8 mouse cellular contexts compared by ENCODE assay signal in the genomic region with DNA sequence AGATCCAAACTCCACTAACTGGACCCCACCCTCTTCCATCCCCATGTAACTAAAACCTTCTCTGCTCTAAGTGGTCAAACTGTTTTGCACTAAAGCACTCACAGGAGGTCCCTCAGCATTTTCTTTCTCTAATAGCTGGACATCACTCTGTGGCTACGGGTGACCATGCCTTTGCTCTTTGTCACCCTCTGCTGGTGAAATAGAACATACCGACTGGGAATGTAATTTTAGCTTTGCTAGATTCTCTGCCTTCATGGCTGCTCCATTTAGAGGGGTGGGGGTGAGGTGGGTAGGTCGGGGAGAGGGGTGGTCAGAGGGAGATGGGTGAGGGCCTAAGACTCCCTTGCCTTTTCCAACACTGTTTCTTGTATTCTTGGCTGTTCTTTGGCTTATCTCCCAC. TPM values are rescaled to one million over a fixed set of nuclear protein-coding genes. Genes with fewer than 3 reads are reported as not detected.
DNase-seq lines count a peak whose midpoint lies in the region; ATAC-seq and TF ChIP-seq lines count a peak whose summit lies in the region.

No protein-coding gene starts in this region.

- no peak for TF ChIP-seq POLR2A in spleen, adult 2 months (IDR thresholded peaks at IDR 0.05; ENCODE audit: low read depth, low read length)
- TF ChIP-seq POLR2A in cortical plate, adult 2 months (IDR thresholded peaks at IDR 0.05; ENCODE audit: extremely low read depth, insufficient read depth, low read length): no peak

- H3K36me3 ChIP-seq in spleen, adult 2 months (ENCODE audit: control insufficient read depth, insufficient read depth, low read length): peaks cover 13% of the 10 kb centered on the region
- H3K36me3 ChIP-seq in liver, postnatal 0 days (replicated peaks; ENCODE audit: insufficient read depth, low read length): peaks cover 23% of the 10 kb centered on the region

- no peak overlapping the region for H3K4me3 ChIP-seq in spleen, adult 2 months (ENCODE audit: extremely low read depth, insufficient read depth, insufficient read length)
- H3K4me3 ChIP-seq in cortical plate, adult 2 months (ENCODE audit: insufficient read depth, low read length): no peak overlapping the region
- no peak overlapping the region for H3K4me3 ChIP-seq in liver, postnatal 0 days (ENCODE audit: low read depth, low read length)

- H3K27me3 ChIP-seq in spleen, adult 2 months (ENCODE audit: control insufficient read depth, insufficient read depth, low read length): no peaks in the 10 kb centered on the region
- H3K27me3 ChIP-seq in liver, postnatal 0 days (ENCODE audit: insufficient read depth, low read length): no peaks in the 10 kb centered on the region

- peak; percentile 38 to 81 for DNase-seq in heart, adult 18-20 months
- no peak for DNase-seq in heart, postnatal 25 days (ENCODE audit: low spot score)
- no peak for DNase-seq in spleen, adult 2 months (ENCODE audit: low read depth in 1 of 2, low spot score in 2 of 2)
- no peak for DNase-seq in spleen, adult 12 weeks (ENCODE audit: low spot score)
- DNase-seq in liver, postnatal 0 days: peak; percentile 40
- DNase-seq in thymus, postnatal 0 days (ENCODE audit: low spot score): no peak
- DNase-seq in right cerebral cortex, postnatal 10 days (ENCODE audit: low spot score in 2 of 2): no peak

- H3K27ac ChIP-seq in spleen, adult 2 months (ENCODE audit: insufficient read depth, low read length): no peak overlapping the region
- no peak overlapping the region for H3K27ac ChIP-seq in cortical plate, adult 2 months (ENCODE audit: insufficient read depth, low read length)
- no peak overlapping the region for H3K27ac ChIP-seq in liver, postnatal 0 days (ENCODE audit: low read depth)

- no peak for ATAC-seq in liver, postnatal 0 days

- H3K9ac ChIP-seq in liver, postnatal 0 days (replicated peaks): no peak overlapping the region

- WGBS in spleen, adult 2 months: under 1% methylated on average over 3 of the region's 3 CpGs
- 4% methylated on average over 3 of the region's 3 CpGs for WGBS in liver, postnatal 0 days (ENCODE audit: insufficient replicate concordance)

- peaks cover 3% of the 10 kb centered on the region; the same call in 1 of the 2 replicates for H3K4me1 ChIP-seq in spleen, adult 2 months (ENCODE audit: control insufficient read depth, insufficient read depth, insufficient read length)
- H3K4me1 ChIP-seq in cortical plate, adult 2 months (ENCODE audit: control insufficient read depth, insufficient read depth, low read length): peaks cover under 1% of the 10 kb centered on the region; the same call in 1 of the 2 replicates
- peaks cover 11% of the 10 kb centered on the region for H3K4me1 ChIP-seq in liver, postnatal 0 days (ENCODE audit: insufficient read depth)

- no peak for TF ChIP-seq EP300 in liver, postnatal 0 days (IDR thresholded peaks at IDR 0.05; ENCODE audit: low read depth)

- H3K9me3 ChIP-seq in liver, postnatal 0 days (ENCODE audit: low read length): no peaks in the 10 kb centered on the region

- peak; percentile 21; the same call in 1 of the 2 replicates for TF ChIP-seq CTCF in spleen, adult 2 months (IDR thresholded peaks at IDR 0.05; ENCODE audit: extremely low read depth, insufficient read depth, insufficient read length, insufficient replicate concordance)
- TF ChIP-seq CTCF in cortical plate, adult 2 months (IDR thresholded peaks at IDR 0.05; ENCODE audit: extremely low read depth, insufficient read depth, low read length): peak; percentile 69
- TF ChIP-seq CTCF in liver, postnatal 0 days (IDR thresholded peaks at IDR 0.05; ENCODE audit: low read depth): peak; percentile 95

- no peak overlapping the region for H3K4me2 ChIP-seq in liver, postnatal 0 days (ENCODE audit: low read depth, low read length)

- intact Hi-C loops in heart, postnatal 25 days (cut with DNase I): loop anchor here (1.0 kb wide), 1 partner anchor 79 kb away; no protein-coding TSS in a partner anchor

RNA-seq across cellular contexts. Expression of a gene that starts 3.6 kb away (rescaled TPM):
- 10 to 100 TPM; 25.0 to 29.5 TPM for total RNA-seq in heart, adult 18-20 months (2021)
- total RNA-seq in heart, postnatal 25 days (2021): 10 to 100 TPM; 23.4 to 27.2 TPM
- polyA plus RNA-seq in spleen, adult 2 months (2012; rRNA removed): 36.7 and 38.5 TPM in 2 replicates
- polyA plus RNA-seq in cortical plate, adult 2 months (2012; rRNA removed): 22.8 and 23.8 TPM in 2 replicates
- polyA plus RNA-seq in liver, postnatal 0 days (2015; fragmentation: Nextera tagmentation; extraction: Ambion mirVana): 27.7 and 30.1 TPM in 2 replicates
- 92.2 and 93.4 TPM in 2 replicates for polyA plus RNA-seq in thymus, postnatal 0 days (2015; fragmentation: Nextera tagmentation; extraction: Ambion mirVana)

RNA-seq across cellular contexts. Expression of a gene that starts 38.7 kb away (rescaled TPM):
- total RNA-seq in heart, adult 18-20 months (2021): 10 to 100 TPM; 64.3 to 69.5 TPM
- 10 to 100 TPM; 72.6 to 75.8 TPM for total RNA-seq in heart, postnatal 25 days (2021)
- 9.8 and 10.1 TPM in 2 replicates for polyA plus RNA-seq in spleen, adult 2 months (2012; rRNA removed)
- polyA plus RNA-seq in cortical plate, adult 2 months (2012; rRNA removed): 57.8 and 57.9 TPM in 2 replicates
- polyA plus RNA-seq in liver, postnatal 0 days (2015; fragmentation: Nextera tagmentation; extraction: Ambion mirVana): 14.4 and 16.3 TPM in 2 replicates
- polyA plus RNA-seq in thymus, postnatal 0 days (2015; fragmentation: Nextera tagmentation; extraction: Ambion mirVana): 43.0 and 51.4 TPM in 2 replicates

RNA-seq across cellular contexts. Expression of a gene that starts 54.3 kb away (rescaled TPM):
- total RNA-seq in heart, adult 18-20 months (2021): 10 to 100 TPM; 13.1 TPM
- 10 to 100 TPM; 14.0 to 14.1 TPM for total RNA-seq in heart, postnatal 25 days (2021)
- polyA plus RNA-seq in spleen, adult 2 months (2012; rRNA removed): 237 and 317 TPM in 2 replicates
- polyA plus RNA-seq in cortical plate, adult 2 months (2012; rRNA removed): 8.9 and 9.1 TPM in 2 replicates
- polyA plus RNA-seq in liver, postnatal 0 days (2015; fragmentation: Nextera tagmentation; extraction: Ambion mirVana): 57.7 and 58.2 TPM in 2 replicates
- 299 and 301 TPM in 2 replicates for polyA plus RNA-seq in thymus, postnatal 0 days (2015; fragmentation: Nextera tagmentation; extraction: Ambion mirVana)

Comparison
In these comparisons a context has a peak if more than half of its experiments do, and no peak if none do; other contexts are left out.
1. DNase-seq: peak in heart, adult 18-20 months (2 of 2) and liver, postnatal 0 days (single experiment); none in heart, postnatal 25 days (single experiment), spleen, adult 2 months (0 of 2), spleen, adult 12 weeks (single experiment), thymus, postnatal 0 days (single experiment) and right cerebral cortex, postnatal 10 days (0 of 2).
2. CTCF ChIP-seq: peak in every context shown above with its lines; median percentile 95 in liver, postnatal 0 days; 69 in cortical plate, adult 2 months; 21 in spleen, adult 2 months.